Mouse (Mus musculus): Measurements from ENCODE around the gene Smarcc1. TPM values are rescaled to one million over a fixed set of nuclear protein-coding genes. Genes with fewer than 3 reads are reported as not detected.

The Smarcc1 gene
- total and polyA plus RNA-seq, 3 experiments = 51.1 to 133 (median 72.8) TPM

GRCm38 (mm10) chr9:110247049-110247448 is 129.5 kb downstream of the Smarcc1 start:
- TF ChIP-seq CTCF (IDR thresholded peaks at IDR 0.05; ENCODE audit: low read depth, low read length) = no peak
- no peak for TF ChIP-seq TAL1 (conservative IDR thresholded peaks at IDR 0.05; ENCODE audit: low read depth, low read length)
- no peak for TF ChIP-seq POLR2AphosphoS5 (IDR thresholded peaks at IDR 0.05; ENCODE audit: insufficient replicate concordance, low read depth, low read length)
- no peak for TF ChIP-seq GATA1 (IDR thresholded peaks at IDR 0.05; ENCODE audit: borderline replicate concordance, low read length)
- TF ChIP-seq GATA2 (IDR thresholded peaks at IDR 0.05; ENCODE audit: borderline replicate concordance, low read depth, low read length) = no peak
- H3K27me3 ChIP-seq (ENCODE audit: insufficient read depth, low read length) = peaks cover 25% of the 10 kb centered on the region

GRCm38 (mm10) chr9:110248861-110249260 is 131.4 kb downstream of the Smarcc1 start:
- no peak for ATAC-seq (ENCODE audit: extremely low read depth, insufficient number of reproducible peaks, low FRiP score, poor library complexity, severe bottlenecking)
- no peak overlapping the region for H3K4me3 ChIP-seq (ENCODE audit: low read depth, low read length)
- H3K4me1 ChIP-seq (ENCODE audit: insufficient read depth, low read depth, low read length) = peaks cover 17% of the 10 kb centered on the region
- no peak for DNase-seq (ENCODE audit: low spot score)
- no peaks in the 10 kb centered on the region; the same call in 1 of the 2 replicates for H3K9me3 ChIP-seq (replicated peaks)
- TF ChIP-seq GATA2 (IDR thresholded peaks at IDR 0.05; ENCODE audit: borderline replicate concordance, low read depth, low read length) (no peak), TAL1 (conservative IDR thresholded peaks at IDR 0.05; ENCODE audit: low read depth, low read length) (no peak), CTCF (IDR thresholded peaks at IDR 0.05; ENCODE audit: low read depth, low read length) (no peak)
- peaks cover 25% of the 10 kb centered on the region for H3K27me3 ChIP-seq (ENCODE audit: insufficient read depth, low read length)
- H3K36me3 ChIP-seq (replicated peaks) = peaks cover 14% of the 10 kb centered on the region

More at GRCm38 (mm10) chr9:110247049-110247448, 129.5 kb downstream of the Smarcc1 start:
- Histone ChIP-seq H3K9me3 (replicated peaks) (no peaks in the 10 kb centered on the region; the same call in 1 of the 2 replicates), H3K4me3 (ENCODE audit: low read depth, low read length) (no peak overlapping the region), H3K4me1 (ENCODE audit: insufficient read depth, low read depth, low read length) (peaks cover 17% of the 10 kb centered on the region), H3K36me3 (replicated peaks) (peaks cover 25% of the 10 kb centered on the region)
- DNase-seq (ENCODE audit: low spot score) = no peak
- ATAC-seq (ENCODE audit: extremely low read depth, insufficient number of reproducible peaks, low FRiP score, poor library complexity, severe bottlenecking) = no peak

DNA sequence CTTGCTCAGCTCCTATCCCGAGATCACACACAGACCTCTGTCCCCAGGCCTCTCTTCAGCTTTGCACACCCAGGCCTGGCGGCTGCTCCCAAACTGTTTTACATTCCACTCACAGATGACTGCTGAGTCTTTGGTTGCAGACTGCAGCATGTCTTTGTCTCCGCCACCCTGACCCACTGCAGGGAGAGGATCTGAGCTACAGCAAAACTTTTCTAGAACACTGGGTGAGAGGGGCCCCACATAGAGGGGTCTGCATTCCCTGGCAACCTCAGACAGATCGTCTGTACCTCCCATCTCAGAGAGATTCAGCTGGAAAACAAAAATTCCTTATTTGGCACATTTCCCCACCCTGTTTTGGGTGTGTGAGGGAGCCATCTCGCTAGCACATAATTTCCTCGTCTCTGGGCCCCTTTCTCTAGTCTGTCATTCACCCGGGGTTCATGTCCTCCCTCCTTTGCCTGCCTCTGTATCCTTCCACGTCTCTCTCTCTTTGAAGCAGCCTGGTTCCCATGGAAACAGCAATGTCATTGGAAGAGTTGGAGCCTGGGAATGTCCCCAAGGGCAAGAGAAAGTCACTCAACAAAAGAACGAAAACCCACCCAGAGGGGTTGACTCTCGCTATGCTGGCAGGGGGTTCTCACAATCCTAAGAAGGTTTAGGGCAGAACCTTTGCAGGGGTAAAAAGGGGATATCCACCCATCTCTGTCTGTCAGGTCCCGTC is 132.5 kb downstream of the Smarcc1 start:
- peaks cover 4% of the 10 kb centered on the region for H3K36me3 ChIP-seq (replicated peaks)
- H3K4me3 ChIP-seq (ENCODE audit: low read depth, low read length) = no peak overlapping the region
- no peak for ATAC-seq (ENCODE audit: extremely low read depth, insufficient number of reproducible peaks, low FRiP score, poor library complexity, severe bottlenecking)
- no peak for DNase-seq (ENCODE audit: low spot score)
- no peak for TF ChIP-seq TAL1 (conservative IDR thresholded peaks at IDR 0.05; ENCODE audit: low read depth, low read length)
- no peak for TF ChIP-seq GATA1 (IDR thresholded peaks at IDR 0.05; ENCODE audit: borderline replicate concordance, low read length)
- no peak for TF ChIP-seq POLR2AphosphoS5 (IDR thresholded peaks at IDR 0.05; ENCODE audit: insufficient replicate concordance, low read depth, low read length)
- no peak for TF ChIP-seq GATA2 (IDR thresholded peaks at IDR 0.05; ENCODE audit: borderline replicate concordance, low read depth, low read length)
- TF ChIP-seq CTCF (IDR thresholded peaks at IDR 0.05; ENCODE audit: low read depth, low read length) = no peak
- H3K27me3 ChIP-seq (ENCODE audit: insufficient read depth, low read length) = peaks cover 24% of the 10 kb centered on the region
- no peaks in the 10 kb centered on the region; the same call in 1 of the 2 replicates for H3K9me3 ChIP-seq (replicated peaks)
- peaks cover 13% of the 10 kb centered on the region for H3K4me1 ChIP-seq (ENCODE audit: insufficient read depth, low read depth, low read length)

DNA sequence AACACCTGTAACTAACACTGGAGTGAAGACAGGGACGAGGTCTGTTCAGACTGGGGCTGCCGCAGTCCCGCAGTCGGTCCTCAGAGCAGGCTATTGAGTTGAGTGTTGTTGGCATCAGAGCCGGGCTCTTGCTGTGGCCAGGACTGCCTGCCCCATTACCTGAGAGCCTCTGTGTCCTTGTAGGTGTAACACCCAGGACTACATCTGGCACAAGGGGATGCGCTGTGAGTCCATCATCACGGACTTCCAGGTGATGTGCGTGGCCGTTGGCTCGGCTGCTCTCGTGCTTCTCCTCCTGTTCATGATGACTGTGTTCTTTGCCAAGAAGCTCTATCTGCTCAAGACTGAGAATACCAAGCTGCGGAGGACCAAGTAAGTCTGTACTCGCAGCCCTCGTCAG is 133.3 kb downstream of the Smarcc1 start:
- ATAC-seq (ENCODE audit: extremely low read depth, insufficient number of reproducible peaks, low FRiP score, poor library complexity, severe bottlenecking) = no peak
- H3K9me3 ChIP-seq (replicated peaks) = no peaks in the 10 kb centered on the region
- peaks cover 27% of the 10 kb centered on the region for H3K27me3 ChIP-seq (ENCODE audit: insufficient read depth, low read length)
- no peak overlapping the region for H3K4me3 ChIP-seq (ENCODE audit: low read depth, low read length)
- no peak for DNase-seq (ENCODE audit: low spot score)
- peaks cover 6% of the 10 kb centered on the region for H3K4me1 ChIP-seq (ENCODE audit: insufficient read depth, low read depth, low read length)
- TF ChIP-seq GATA2 (IDR thresholded peaks at IDR 0.05; ENCODE audit: borderline replicate concordance, low read depth, low read length) = no peak
- TF ChIP-seq CTCF (IDR thresholded peaks at IDR 0.05; ENCODE audit: low read depth, low read length) = no peak
- no peak for TF ChIP-seq GATA1 (IDR thresholded peaks at IDR 0.05; ENCODE audit: borderline replicate concordance, low read length)
- no peak for TF ChIP-seq TAL1 (conservative IDR thresholded peaks at IDR 0.05; ENCODE audit: low read depth, low read length)
- TF ChIP-seq POLR2AphosphoS5 (IDR thresholded peaks at IDR 0.05; ENCODE audit: insufficient replicate concordance, low read depth, low read length) = no peak
- H3K36me3 ChIP-seq (replicated peaks) = peaks cover 2% of the 10 kb centered on the region

DNA sequence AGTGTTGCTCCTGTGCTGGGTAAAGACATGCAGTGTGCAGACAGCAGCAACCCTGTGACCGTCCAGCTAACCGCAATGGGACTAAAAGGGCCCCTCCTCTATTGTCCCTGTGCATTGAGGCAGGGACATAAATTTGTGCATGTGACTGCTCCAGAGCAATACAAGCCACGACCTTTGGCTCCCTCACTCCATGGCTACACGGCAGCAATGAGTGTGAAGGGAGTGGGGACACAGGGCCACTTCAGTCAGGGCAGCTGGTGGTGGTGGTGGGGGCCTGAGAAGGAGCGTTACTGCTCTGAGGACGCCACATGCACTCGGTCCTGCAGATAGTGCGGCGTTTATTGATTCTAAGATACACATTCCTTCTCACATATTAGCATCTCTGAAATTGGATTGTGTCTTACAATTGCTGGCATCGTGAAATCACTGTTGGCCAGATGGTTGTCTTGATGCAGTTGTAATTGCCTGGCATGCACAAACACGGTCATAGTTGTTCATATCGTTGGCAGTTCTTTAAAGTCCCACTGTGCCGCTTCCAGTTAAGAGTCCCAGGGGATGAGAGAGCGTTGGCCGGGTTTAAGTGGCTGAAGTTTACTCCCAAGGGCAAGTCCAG is 138.0 kb downstream of the Smarcc1 start:
- DNase-seq (ENCODE audit: low spot score) = no peak
- no peaks in the 10 kb centered on the region for H3K4me1 ChIP-seq (ENCODE audit: insufficient read depth, low read depth, low read length)
- no peak for TF ChIP-seq TAL1 (conservative IDR thresholded peaks at IDR 0.05; ENCODE audit: low read depth, low read length)
- no peak for TF ChIP-seq GATA2 (IDR thresholded peaks at IDR 0.05; ENCODE audit: borderline replicate concordance, low read depth, low read length)
- no peak overlapping the region for H3K4me3 ChIP-seq (ENCODE audit: low read depth, low read length)
- H3K9me3 ChIP-seq (replicated peaks) = no peaks in the 10 kb centered on the region
- no peaks in the 10 kb centered on the region for H3K36me3 ChIP-seq (replicated peaks)
- no peak for ATAC-seq (ENCODE audit: extremely low read depth, insufficient number of reproducible peaks, low FRiP score, poor library complexity, severe bottlenecking)
- peaks cover 30% of the 10 kb centered on the region for H3K27me3 ChIP-seq (ENCODE audit: insufficient read depth, low read length)

DNA sequence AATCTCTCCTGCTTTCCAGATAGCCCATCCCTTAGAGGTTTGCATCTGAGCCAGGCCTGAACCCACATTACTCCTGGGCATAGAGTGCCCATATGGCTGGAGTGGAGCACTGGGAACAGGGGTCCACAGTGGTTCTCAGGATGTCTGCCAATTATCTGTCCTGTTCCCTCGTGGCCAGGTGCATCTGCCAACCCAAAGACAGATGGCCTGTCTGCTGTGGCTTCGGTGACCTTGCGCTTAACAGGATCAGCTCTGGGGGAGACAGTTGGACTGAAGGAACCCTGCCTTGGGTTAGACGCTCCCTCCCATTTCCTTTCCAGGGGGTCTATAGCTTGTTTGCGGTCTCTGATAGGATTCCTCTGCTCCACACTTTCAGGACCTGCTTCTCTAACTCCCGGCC is 141.1 kb downstream of the Smarcc1 start:
- no peak for DNase-seq (ENCODE audit: low spot score)
- no peak for TF ChIP-seq POLR2AphosphoS5 (IDR thresholded peaks at IDR 0.05; ENCODE audit: insufficient replicate concordance, low read depth, low read length)
- TF ChIP-seq GATA2 (IDR thresholded peaks at IDR 0.05; ENCODE audit: borderline replicate concordance, low read depth, low read length) = no peak
- no peak for ATAC-seq (ENCODE audit: extremely low read depth, insufficient number of reproducible peaks, low FRiP score, poor library complexity, severe bottlenecking)
- no peak overlapping the region for H3K4me3 ChIP-seq (ENCODE audit: low read depth, low read length)
- H3K27me3 ChIP-seq (ENCODE audit: insufficient read depth, low read length) = peaks cover 51% of the 10 kb centered on the region
- no peaks in the 10 kb centered on the region for H3K4me1 ChIP-seq (ENCODE audit: insufficient read depth, low read depth, low read length)
- H3K36me3 ChIP-seq (replicated peaks) = no peaks in the 10 kb centered on the region
- no peaks in the 10 kb centered on the region for H3K9me3 ChIP-seq (replicated peaks)

All from G1E (cell line).